Mouse (Mus musculus): ENCODE data around the gene Elf3. TPM values are rescaled to one million over a fixed set of nuclear protein-coding genes. Genes with fewer than 3 reads are reported as not detected.
"Not testable (repeated sequence)": the region's sequence is repeated elsewhere in the genome, so short reads cannot be mapped to it uniquely, and the experiment has no call there.

Gene Elf3
- polyA plus RNA-seq, 1 experiment from 2014 or later, result 0.22 TPM

- Histone ChIP-seq H3K9me3 (replicated peaks) (no peaks in the 10 kb centered on the region), H3K27ac (no peak overlapping the region), H3K36me3 (ENCODE audit: poor library complexity, severe bottlenecking) (peaks cover 68% of the 10 kb centered on the region), H3K4me2 (no peak overlapping the region), H3K27me3 (no peaks in the 10 kb centered on the region), H3K4me1 (peaks cover 7% of the 10 kb centered on the region), H3K4me3 (no peak overlapping the region), H3K9ac (no peak overlapping the region)
- 83% methylated on average over 9 of the region's 9 CpGs for WGBS
- ATAC-seq, result no peak
These were observed 4.9 kb upstream of the Elf3 start for GRCm38 (mm10) chr1:135263316-135263715.

GRCm38 (mm10) chr1:135262329-135262728 lies 4.0 kb upstream of the Elf3 start:
- Histone ChIP-seq H3K9me3 (replicated peaks) (no peaks in the 10 kb centered on the region), H3K27ac (no peak overlapping the region), H3K4me1 (peaks cover 10% of the 10 kb centered on the region), H3K4me3 (no peak overlapping the region), H3K36me3 (ENCODE audit: poor library complexity, severe bottlenecking) (peaks cover 58% of the 10 kb centered on the region), H3K9ac (no peak overlapping the region), H3K4me2 (no peak overlapping the region), H3K27me3 (no peaks in the 10 kb centered on the region)
- WGBS, result 93% methylated on average over 3 of the region's 3 CpGs
- ATAC-seq, result no peak

GRCm38 (mm10) chr1:135260931-135261330 lies 2.6 kb upstream of the Elf3 start:
- Histone ChIP-seq H3K4me3 (no peak overlapping the region), H3K27ac (no peak overlapping the region), H3K27me3 (no peaks in the 10 kb centered on the region), H3K4me2 (no peak overlapping the region), H3K9ac (no peak overlapping the region), H3K36me3 (ENCODE audit: poor library complexity, severe bottlenecking) (peaks cover 44% of the 10 kb centered on the region), H3K4me1 (peaks cover 10% of the 10 kb centered on the region), H3K9me3 (replicated peaks) (no peaks in the 10 kb centered on the region)
- WGBS, result 74% methylated on average over 6 of the region's 6 CpGs
- ATAC-seq, result no peak

GRCm38 (mm10) chr1:135259128-135259436 lies 714 bp upstream of the Elf3 start:
- H3K27me3 ChIP-seq, result no peaks in the 10 kb centered on the region
- peaks cover 25% of the 10 kb centered on the region for H3K36me3 ChIP-seq (ENCODE audit: poor library complexity, severe bottlenecking)
- peak overlapping the region; percentile 37; the same call in 1 of the 2 replicates for H3K9ac ChIP-seq
- H3K27ac ChIP-seq, result peak overlapping the region; percentile 12; the same call in 1 of the 2 replicates
- 2% methylated on average over 10 of the region's 10 CpGs for WGBS
- H3K9me3 ChIP-seq (replicated peaks), result no peaks in the 10 kb centered on the region
- peak overlapping the region; percentile 58 for H3K4me2 ChIP-seq
- H3K4me3 ChIP-seq, result peak overlapping the region; percentile 24
- ATAC-seq, result peak; percentile 90
- peaks cover 10% of the 10 kb centered on the region for H3K4me1 ChIP-seq

GRCm38 (mm10) chr1:135256299-135256698 lies 2.1 kb downstream of the Elf3 start:
- Histone ChIP-seq H3K27me3 (no peaks in the 10 kb centered on the region), H3K36me3 (ENCODE audit: poor library complexity, severe bottlenecking) (no peaks in the 10 kb centered on the region), H3K9ac (no peak overlapping the region), H3K4me2 (no peak overlapping the region), H3K4me1 (peaks cover 10% of the 10 kb centered on the region), H3K27ac (no peak overlapping the region), H3K9me3 (replicated peaks) (no peaks in the 10 kb centered on the region), H3K4me3 (no peak overlapping the region)
- no peak for ATAC-seq
- 82% methylated on average over 6 of the region's 6 CpGs for WGBS

GRCm38 (mm10) chr1:135252854-135253253 lies 5.5 kb downstream of the Elf3 start:
- Histone ChIP-seq H3K27ac (no peak overlapping the region), H3K4me2 (no peak overlapping the region), H3K27me3 (0 out of 2 replicates have a peak, but pooled peaks cover 5% of the 10 kb centered on the region), H3K4me3 (no peak overlapping the region), H3K9ac (no peak overlapping the region), H3K4me1 (peaks cover 8% of the 10 kb centered on the region; the same call in 1 of the 2 replicates), H3K9me3 (replicated peaks) (no peaks in the 10 kb centered on the region), H3K36me3 (ENCODE audit: poor library complexity, severe bottlenecking) (no peaks in the 10 kb centered on the region)
- no peak for ATAC-seq
- WGBS, result 59% methylated on average over 4 of the region's 4 CpGs

- no peak overlapping the region for H3K9ac ChIP-seq
- H3K4me2 ChIP-seq, result no peak overlapping the region
- H3K36me3 ChIP-seq (ENCODE audit: poor library complexity, severe bottlenecking), result no peaks in the 10 kb centered on the region
- H3K4me3 ChIP-seq, result no peak overlapping the region
- ATAC-seq, result no peak
- H3K27me3 ChIP-seq, result 0 out of 2 replicates have a peak, but pooled peaks cover 5% of the 10 kb centered on the region
- no peaks in the 10 kb centered on the region for H3K9me3 ChIP-seq (replicated peaks)
- H3K27ac ChIP-seq, result no peak overlapping the region
- H3K4me1 ChIP-seq, result peaks cover 8% of the 10 kb centered on the region; the same call in 1 of the 2 replicates
- 91% methylated on average over 8 of the region's 8 CpGs for WGBS
These were observed 7.0 kb downstream of the Elf3 start for GRCm38 (mm10) chr1:135251405-135251804.

- WGBS, result 81% methylated on average over 2 of the region's 3 CpGs
- Histone ChIP-seq H3K4me3 (no peak overlapping the region), H3K27me3 (0 out of 2 replicates have a peak, but pooled peaks cover 5% of the 10 kb centered on the region), H3K4me2 (no peak overlapping the region), H3K9ac (no peak overlapping the region), H3K4me1 (peaks cover 8% of the 10 kb centered on the region; the same call in 1 of the 2 replicates), H3K36me3 (ENCODE audit: poor library complexity, severe bottlenecking) (no peaks in the 10 kb centered on the region), H3K27ac (no peak overlapping the region), H3K9me3 (replicated peaks) (no peaks in the 10 kb centered on the region)
- no peak for ATAC-seq
These were observed 7.7 kb downstream of the Elf3 start for GRCm38 (mm10) chr1:135250706-135251105.

- no peaks in the 10 kb centered on the region for H3K9me3 ChIP-seq (replicated peaks)
- WGBS, result 3% methylated on average over 15 of the region's 15 CpGs
- H3K36me3 ChIP-seq (ENCODE audit: poor library complexity, severe bottlenecking), result no peaks in the 10 kb centered on the region
- H3K27ac ChIP-seq, result no peak overlapping the region
- H3K27me3 ChIP-seq, result 0 out of 2 replicates have a peak, but pooled peaks cover 5% of the 10 kb centered on the region
- H3K4me3 ChIP-seq, result peak overlapping the region; percentile 35
- peak overlapping the region; percentile 55 for H3K4me2 ChIP-seq
- H3K9ac ChIP-seq, result peak overlapping the region; percentile 31
- H3K4me1 ChIP-seq, result peaks cover 8% of the 10 kb centered on the region; the same call in 1 of the 2 replicates
- ATAC-seq, result peak; percentile 77
These were observed 9.9 kb downstream of the Elf3 start for GRCm38 (mm10) chr1:135248434-135248850.

- Histone ChIP-seq H3K4me3 (no peak overlapping the region), H3K27me3 (no peaks in the 10 kb centered on the region), H3K4me1 (peaks cover 8% of the 10 kb centered on the region; the same call in 1 of the 2 replicates), H3K9me3 (replicated peaks) (no peaks in the 10 kb centered on the region), H3K4me2 (no peak overlapping the region), H3K36me3 (ENCODE audit: poor library complexity, severe bottlenecking) (no peaks in the 10 kb centered on the region), H3K9ac (no peak overlapping the region), H3K27ac (no peak overlapping the region)
- ATAC-seq, result no peak
- WGBS, result 80% methylated on average over 8 of the region's 8 CpGs
These were observed 14.4 kb downstream of the Elf3 start for GRCm38 (mm10) chr1:135244014-135244413.

- H3K4me1 ChIP-seq; ATAC-seq; H3K27ac ChIP-seq; H3K4me3 ChIP-seq; H3K27me3 ChIP-seq; H3K9me3 ChIP-seq (replicated peaks); H3K9ac ChIP-seq; H3K4me2 ChIP-seq; H3K36me3 ChIP-seq (ENCODE audit: poor library complexity, severe bottlenecking): not testable (repeated sequence)
- 89% methylated on average over 4 of the region's 4 CpGs for WGBS
These were observed 18.2 kb downstream of the Elf3 start for GRCm38 (mm10) chr1:135240206-135240605.

- WGBS, result 73% methylated on average over 12 of the region's 12 CpGs
- H3K27ac ChIP-seq, result no peak overlapping the region
- H3K9me3 ChIP-seq (replicated peaks), result no peaks in the 10 kb centered on the region
- ATAC-seq, result no peak
- H3K4me2 ChIP-seq, result no peak overlapping the region
- no peaks in the 10 kb centered on the region for H3K4me1 ChIP-seq
- H3K36me3 ChIP-seq (ENCODE audit: poor library complexity, severe bottlenecking), result no peaks in the 10 kb centered on the region
- no peak overlapping the region for H3K9ac ChIP-seq
- H3K27me3 ChIP-seq, result no peaks in the 10 kb centered on the region
- no peak overlapping the region for H3K4me3 ChIP-seq
These were observed 21.1 kb downstream of the Elf3 start for GRCm38 (mm10) chr1:135237131-135237851.

- Histone ChIP-seq H3K27ac (no peak overlapping the region), H3K9ac (no peak overlapping the region), H3K36me3 (ENCODE audit: poor library complexity, severe bottlenecking) (no peaks in the 10 kb centered on the region), H3K4me2 (no peak overlapping the region), H3K9me3 (replicated peaks) (no peaks in the 10 kb centered on the region), H3K27me3 (no peaks in the 10 kb centered on the region), H3K4me3 (no peak overlapping the region), H3K4me1 (no peaks in the 10 kb centered on the region)
- WGBS, result 89% methylated on average over 12 of the region's 12 CpGs
- ATAC-seq, result no peak
These were observed 23.6 kb downstream of the Elf3 start for GRCm38 (mm10) chr1:135234771-135235170.
